Mouse (Mus musculus): Measurements from ENCODE around the gene Hmox2. TPM values are rescaled to one million over a fixed set of nuclear protein-coding genes. Genes with fewer than 3 reads are reported as not detected.

Gene Hmox2
- total RNA-seq, 2 experiments from 2014 or later = 73.5 to 83.8 TPM

DNA sequence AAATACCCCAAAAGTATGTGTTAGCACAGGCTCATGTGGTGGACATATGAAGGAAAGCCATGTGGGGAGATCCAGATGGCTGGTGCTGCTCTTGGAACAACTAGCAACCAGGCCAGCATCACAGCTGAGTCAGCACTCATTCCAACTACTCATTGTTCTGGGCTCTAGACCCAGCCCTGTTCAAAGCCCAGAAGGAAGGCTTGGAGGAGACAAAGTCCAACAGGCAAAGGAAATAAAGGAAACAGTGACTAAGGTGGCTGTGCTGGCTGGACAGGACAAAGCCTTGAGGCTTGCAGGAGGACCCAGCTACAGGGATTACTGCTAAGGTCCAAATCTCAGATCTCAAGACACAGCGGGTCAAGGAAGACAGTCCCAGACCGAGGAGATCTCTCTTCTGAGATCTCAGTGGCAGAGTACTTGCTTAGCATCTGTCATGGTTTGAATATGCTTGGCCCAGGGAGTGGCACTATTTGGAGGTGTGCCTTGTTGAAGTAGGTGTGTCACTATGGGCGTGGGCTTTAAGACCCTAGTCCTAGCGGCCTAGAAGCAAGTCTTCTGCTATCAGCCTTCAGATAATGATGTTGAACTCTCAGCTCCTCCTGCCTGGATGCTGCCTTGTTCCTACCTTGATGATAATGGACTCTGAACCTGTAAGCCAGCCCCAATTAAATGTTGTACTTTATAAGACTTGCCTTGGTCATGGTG is 51.9 kb downstream of the Hmox2 start:
- no peak for DNase-seq (ENCODE audit: low spot score in 2 of 2)

DNA sequence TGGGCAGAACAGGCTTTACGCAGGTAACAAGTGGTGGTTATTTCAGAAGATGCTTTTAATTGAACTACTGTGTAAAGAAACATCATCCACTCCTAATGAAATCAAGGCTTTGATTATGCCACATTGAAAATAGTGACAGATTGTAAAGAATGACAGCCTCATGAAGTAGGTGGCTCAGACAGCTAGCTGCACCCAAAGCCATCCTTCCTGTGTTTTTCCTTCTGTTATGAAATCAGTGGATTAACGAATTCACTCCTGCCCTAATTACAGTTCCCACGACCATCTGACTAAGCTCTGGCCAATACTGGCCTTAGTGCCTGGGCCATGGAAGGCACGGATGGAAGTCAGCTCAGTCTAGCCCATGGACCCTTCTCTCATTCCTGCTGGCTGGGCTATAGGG is 52.8 kb downstream of the Hmox2 start:
- DNase-seq (ENCODE audit: low spot score in 2 of 2) = no peak

DNA sequence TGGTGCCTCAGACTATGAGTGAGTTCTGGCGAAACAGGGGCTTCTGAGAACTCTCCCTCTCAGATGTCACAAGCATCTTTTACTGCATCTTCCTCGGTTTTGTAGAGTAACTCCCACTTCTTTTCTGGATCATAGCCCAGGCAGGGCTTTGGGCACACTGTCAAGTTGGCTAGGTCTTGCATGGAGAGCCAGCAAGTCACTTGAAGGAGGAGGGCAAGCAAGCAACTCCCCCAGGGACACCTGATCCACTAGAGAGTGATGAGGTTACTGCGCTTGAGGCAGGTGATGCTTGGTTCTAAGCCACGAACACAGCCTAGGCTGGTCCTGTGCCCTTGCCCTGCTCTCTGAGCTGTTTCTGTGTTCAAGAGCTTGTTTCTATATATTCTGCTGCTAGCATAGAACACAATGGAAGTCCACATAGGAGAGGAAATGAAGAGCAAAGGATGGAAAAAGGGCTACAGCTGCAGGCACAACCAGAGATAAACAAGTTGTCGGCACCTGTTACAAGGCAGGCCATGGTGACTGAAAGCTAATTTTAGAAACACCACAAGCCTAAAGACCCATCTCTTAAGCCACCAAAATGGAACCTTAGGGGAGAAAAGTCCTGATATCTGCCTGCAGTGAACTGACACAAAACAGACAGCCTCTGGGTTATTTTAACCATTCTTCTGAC is 55.5 kb downstream of the Hmox2 start:
- DNase-seq (ENCODE audit: low spot score in 2 of 2) = no peak

GRCm38 (mm10) chr16:4782515-4782914 is 56.4 kb downstream of the Hmox2 start:
- no peak for DNase-seq (ENCODE audit: low spot score in 2 of 2)

DNA sequence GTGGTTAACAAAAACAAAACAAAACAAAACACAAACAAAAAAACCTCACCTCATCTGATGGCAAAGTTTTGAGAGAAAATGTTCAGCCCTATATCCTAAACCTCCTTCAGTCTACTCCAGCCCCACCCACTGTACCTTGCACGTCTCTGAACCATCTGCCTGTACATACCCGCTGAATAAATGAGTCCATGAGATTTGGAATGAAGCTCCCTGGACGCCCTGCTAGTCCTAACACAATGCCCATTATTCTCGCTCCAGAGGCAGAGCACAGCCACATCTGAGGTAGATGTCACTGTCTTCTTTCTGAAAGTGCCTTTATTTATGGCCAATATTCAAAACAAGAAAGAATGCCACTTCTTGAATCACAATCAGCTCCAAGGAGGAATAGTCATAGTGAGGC is 59.5 kb downstream of the Hmox2 start:
- no peak for DNase-seq (ENCODE audit: low spot score in 2 of 2)

DNA sequence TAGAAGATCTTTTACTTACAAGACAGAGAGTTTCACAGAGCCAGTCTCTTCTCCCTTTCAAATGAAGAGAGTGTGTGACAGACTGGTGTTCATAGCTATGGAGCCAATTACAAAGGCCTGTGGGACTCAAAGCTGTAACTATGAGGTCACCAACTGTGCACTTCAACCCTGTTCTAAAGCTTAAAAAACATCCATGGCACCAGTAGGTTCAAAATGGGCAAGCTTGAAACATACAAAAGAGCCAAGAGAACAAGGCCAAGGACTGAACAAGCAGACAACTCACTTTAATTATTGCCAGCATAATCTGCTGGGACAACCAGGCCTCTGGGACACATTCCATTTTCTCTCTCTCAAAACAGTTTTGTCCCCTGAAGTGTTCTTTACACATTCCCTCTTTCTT is 62.0 kb downstream of the Hmox2 start:
- no peak for DNase-seq (ENCODE audit: low spot score in 2 of 2)

- DNase-seq (ENCODE audit: low spot score in 2 of 2) = no peak
Observed at GRCm38 (mm10) chr16:4789311-4789768, 63.2 kb downstream of the Hmox2 start.

GRCm38 (mm10) chr16:4789810-4790559 is 63.8 kb downstream of the Hmox2 start, which contains the start of gene Cdip1:
TSS of gene Cdip1 (minus strand) at chr16:4790292.
- DNase-seq (ENCODE audit: low spot score in 2 of 2) = peak; percentile 92 to 96

DNA sequence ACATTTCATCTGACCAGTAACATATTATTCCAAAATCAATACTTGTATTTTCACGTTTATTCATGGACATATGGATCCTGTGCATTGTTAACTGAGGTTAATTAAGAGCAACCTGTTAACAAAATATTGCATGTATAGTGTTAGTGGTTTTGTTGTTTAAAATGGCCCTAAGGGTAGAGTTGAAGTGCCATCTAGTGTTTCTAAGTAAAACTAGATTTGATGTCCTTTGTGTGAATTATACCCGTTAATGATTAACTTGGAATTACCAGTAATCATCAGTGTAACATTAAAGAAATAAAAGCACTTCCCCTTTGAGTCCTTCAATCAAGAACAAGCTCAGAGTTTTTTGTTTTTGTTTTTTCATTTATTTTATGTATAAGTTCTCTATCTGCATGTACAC is 65.2 kb downstream of the Hmox2 start:
- DNase-seq (ENCODE audit: low spot score in 2 of 2) = no peak

GRCm38 (mm10) chr16:4796631-4797030 is 70.5 kb downstream of the Hmox2 start:
- DNase-seq (ENCODE audit: low spot score in 2 of 2) = no peak

Other genes with a start within 250 kb of the Hmox2 start
- 1 to 10 TPM; 7.3 to 8.3 TPM for gene Srl, start 184.5 kb upstream of the Hmox2 start, total RNA-seq (2021)
- gene Tfap4, start 166.5 kb upstream of the Hmox2 start, total RNA-seq (2021) = 1 to 10 TPM; 5.1 to 5.7 TPM
- gene Glis2, start 131.6 kb upstream of the Hmox2 start, total RNA-seq (2021) = 10 to 100 TPM; 11.3 to 11.5 TPM
- gene Pam16, start 101.4 kb upstream of the Hmox2 start, total RNA-seq (2021) = 100 to 1,000 TPM; 117 to 118 TPM
- 10 to 100 TPM; 10.0 to 15.3 TPM for gene Vasn, start 86.4 kb upstream of the Hmox2 start, total RNA-seq (2021)
- gene Dnaja3, start 86.4 kb upstream of the Hmox2 start, total RNA-seq (2021) = 100 to 1,000 TPM; 132 to 145 TPM
- 10 to 100 TPM; 21.0 to 25.7 TPM for gene Coro7, start 46.6 kb upstream of the Hmox2 start, total RNA-seq (2021)
- gene Nmral1, start 7.0 kb upstream of the Hmox2 start, total RNA-seq (2021) = 1 to 10 TPM; 3.1 to 4.7 TPM
- gene Cdip1, start 63.9 kb downstream of the Hmox2 start, total RNA-seq (2021) = 100 to 1,000 TPM; 121 to 147 TPM
- gene 4930562C15Rik, start 109.1 kb downstream of the Hmox2 start, total RNA-seq (2021) = not detected
- gene Ubald1, start 154.0 kb downstream of the Hmox2 start, total RNA-seq (2021) = 10 to 100 TPM; 33.3 to 39.0 TPM
- gene Mgrn1, start 159.9 kb downstream of the Hmox2 start, total RNA-seq (2021) = 10 to 100 TPM; 83.7 to 86.4 TPM
- 10 to 100 TPM; 46.1 to 62.3 TPM for gene Nudt16l1, start 212.4 kb downstream of the Hmox2 start, total RNA-seq (2021)
- 10 to 100 TPM; 39.3 to 49.8 TPM for gene Anks3, start 237.8 kb downstream of the Hmox2 start, total RNA-seq (2021)